Mouse (Mus musculus) CH12F3 (cell line): ENCODE results near the gene Acot6.

Experiments used
- in situ Hi-C: fragments of 300-500 bp; cut with MboI; formaldehyde crosslinking; loops from 2 replicates; pipeline ENCODE4 v1.14.3; 2020; ENCODE audit warnings: low sequenced_read_pairs

Acot6 gene

DNA sequence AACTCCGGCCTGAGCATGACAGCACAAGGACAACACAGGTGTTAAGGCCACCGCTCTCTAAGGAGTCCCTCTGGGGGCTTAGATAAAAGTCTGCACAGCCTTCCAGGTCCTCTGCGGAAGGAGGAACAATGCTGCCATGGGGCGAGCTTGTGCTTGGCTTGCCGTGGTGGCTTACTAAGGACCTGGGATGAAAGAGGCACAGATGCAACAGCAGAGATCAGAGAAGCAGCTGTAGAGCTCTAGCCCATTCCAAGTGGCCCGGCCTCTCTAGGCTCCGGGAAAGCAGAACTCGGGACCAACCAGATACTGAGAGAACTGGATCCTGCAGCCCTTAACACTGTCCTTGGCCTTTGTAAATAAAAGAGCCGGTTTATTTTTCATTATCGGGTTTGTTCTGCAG, 51.5 kb downstream of the Acot6 start:
- in situ Hi-C loops: no loop called here

DNA sequence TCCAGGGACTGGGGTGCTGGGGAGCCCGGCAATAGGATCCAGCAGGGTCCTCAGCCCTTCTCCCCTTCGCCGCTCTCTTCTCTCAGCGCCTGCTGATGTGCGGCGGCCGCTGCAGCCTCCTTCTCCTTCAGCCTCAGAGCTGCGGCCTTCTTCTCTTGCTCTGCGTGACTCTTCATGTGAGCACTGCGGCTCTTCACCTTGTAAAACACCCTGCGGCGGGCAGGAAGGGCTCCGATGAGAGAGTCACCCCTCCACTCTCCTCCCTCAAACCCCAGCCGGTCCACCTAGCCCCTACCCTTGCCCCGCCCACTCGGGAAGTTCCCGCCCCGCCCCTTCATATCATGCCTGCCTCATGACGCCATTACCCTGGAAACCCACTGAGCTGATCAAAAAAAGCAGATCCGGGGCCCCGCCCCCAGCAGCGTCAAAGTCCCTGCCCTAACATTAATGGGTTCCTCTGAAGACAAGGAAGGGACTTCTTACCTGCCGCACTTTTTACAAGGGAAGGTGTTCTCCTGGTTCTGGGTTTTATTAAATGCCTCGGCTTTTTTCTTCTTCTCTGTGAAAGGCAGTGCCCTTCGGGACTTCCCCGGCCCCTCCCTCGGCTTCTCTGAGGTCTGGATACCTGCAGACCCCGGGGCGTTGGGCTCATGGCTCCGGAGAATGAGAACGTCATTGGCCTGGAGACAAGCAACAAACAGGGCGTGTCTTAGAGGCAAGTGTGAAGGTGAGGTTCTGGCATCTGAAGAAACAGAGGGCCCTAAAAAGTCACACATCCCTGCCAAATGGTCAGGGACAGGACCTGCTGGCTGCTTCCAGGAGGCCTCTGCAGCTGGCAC, 52.1 kb downstream of the Acot6 start:
- in situ Hi-C loops: no loop called here

DNA sequence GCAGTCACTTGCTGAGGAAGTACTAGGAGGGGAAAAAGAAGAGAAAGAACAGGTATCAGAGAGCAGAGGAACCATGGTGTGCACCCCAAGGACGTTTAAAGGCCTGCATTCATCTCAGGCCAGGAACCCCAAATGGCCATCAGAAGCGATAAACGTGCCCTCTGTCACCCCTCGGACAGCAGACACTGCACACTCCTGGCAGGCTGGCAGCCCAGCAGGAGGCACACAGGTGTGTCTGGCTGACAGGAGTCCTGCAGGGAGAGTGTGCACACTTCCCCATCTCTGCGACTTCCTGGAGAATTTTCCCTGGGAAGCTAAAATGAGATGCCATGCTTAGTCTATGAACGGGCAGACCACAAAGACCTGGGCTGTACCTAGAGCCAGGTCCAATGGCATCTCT, 53.0 kb downstream of the Acot6 start:
- in situ Hi-C loops: no loop called here

DNA sequence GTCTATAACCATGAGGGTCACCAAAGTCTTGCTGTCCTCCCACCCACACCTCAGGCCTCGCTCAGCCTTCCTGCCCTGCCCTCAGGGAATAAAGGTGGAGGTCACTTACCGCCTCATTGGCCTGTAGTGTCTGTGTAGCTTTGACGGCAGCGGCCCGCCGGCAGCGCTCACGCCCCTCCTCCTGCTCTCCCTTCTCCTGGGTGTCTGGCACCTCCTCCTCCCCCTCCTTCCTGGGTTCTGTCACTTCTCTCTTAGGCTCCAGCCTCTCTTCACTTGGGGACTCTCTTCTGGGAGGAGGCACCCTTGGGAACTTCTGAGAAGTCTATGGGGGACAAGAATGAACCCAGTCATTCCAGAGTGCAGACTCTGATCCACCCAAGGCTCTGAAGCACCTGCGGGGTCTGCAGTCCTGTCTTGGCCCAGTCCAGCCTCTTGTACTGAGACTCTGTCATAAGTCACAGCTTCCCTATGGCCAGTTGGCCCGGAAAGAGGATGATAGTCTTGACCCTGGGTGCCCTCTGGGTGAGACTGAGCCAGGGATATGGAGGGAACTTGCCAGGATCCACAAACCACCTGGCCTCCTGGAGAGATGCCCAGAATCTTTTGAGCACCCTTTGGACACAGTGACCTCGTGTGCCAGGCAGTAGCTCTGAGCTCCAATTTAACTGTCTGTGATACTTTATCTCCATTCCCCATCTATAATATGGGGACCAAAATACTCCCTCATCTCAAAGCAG, 54.5 kb downstream of the Acot6 start:
- in situ Hi-C loops: no loop called here

DNA sequence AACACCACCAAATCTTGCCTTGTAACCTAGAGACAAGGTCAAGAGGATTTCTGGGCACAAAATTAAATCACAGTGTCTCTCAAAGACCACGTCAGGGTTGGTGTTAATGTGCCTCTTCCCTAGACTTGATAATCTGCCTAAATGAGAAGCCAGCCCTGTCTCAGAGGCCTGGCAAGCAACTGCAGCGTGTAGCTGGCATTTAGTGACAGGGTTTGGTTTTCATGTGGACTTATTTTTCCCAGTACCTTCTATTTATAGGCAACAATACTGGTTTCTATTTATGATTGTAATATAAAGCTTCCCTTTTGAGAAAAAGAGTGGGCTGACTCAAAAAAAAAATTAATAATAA, 55.0 kb downstream of the Acot6 start:
- in situ Hi-C loops: no loop called here

DNA sequence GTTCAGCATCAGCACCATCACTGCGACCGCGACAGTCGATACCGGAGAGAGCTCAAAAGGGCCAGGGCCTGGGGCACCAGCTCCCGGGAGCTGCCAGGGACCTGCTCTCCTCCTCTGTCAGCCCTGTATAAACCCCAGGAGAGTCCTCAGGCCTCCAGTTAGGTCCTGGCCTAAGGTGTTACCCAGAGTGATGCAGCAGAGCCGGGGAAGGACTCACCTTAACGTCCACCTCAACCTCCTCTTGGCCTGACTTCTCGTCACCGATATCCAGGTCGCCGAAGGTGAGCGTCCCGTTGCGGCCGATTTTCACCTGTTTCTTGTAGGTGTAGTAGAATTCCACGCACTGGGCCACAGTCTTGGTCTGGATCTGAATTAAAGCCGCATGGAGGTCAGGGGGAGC, 55.8 kb downstream of the Acot6 start:
- in situ Hi-C loops: no loop called here

DNA sequence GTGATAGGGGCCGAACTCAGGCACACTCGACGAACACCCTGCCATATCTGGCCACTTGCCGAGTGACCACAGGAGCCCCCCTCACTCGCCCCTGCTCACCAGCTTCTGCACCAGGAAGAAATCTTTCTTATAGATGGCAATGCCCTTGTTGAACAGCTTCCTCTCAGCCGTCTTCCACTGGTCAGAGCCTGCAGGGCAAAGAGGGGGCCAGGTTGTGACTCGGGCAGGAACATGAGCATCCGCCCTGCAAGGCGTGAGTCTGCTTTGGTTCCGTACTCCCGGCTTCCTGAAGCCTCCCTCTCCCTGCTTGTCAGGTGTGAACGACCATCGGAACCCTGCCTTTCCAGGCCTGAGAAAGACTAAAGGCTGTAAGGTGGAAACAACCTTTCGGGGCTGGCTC, 57.7 kb downstream of the Acot6 start:
- in situ Hi-C loops: no loop called here

DNA sequence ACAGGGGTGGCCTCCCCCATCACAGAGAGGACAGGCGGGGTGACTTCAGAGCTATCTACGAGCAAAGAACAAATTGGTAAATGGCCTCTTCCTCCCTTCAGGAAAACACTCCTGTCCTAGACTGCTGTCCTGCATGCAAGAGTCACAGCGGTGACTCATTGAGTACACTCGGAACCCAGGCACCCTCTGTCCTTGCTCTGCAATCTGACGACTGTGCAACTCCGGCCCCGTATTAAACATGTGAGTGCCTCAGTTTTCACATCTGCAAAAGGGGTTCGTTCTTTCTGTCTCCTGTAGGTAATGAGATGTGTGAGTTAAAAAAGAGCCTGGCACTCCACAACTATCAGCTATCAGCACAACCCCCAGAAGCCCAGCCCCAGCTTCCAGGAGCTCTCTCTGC, 60.0 kb downstream of the Acot6 start:
- in situ Hi-C loops: no loop called here
